Mouse (Mus musculus) spleen, adult 10 weeks (tissue): ENCODE results near the gene Myadm. TPM values are rescaled to one million over a fixed set of nuclear protein-coding genes. Genes with fewer than 3 reads are reported as not detected.

Experiments
- polyA plus RNA-seq: library from polyadenylated mRNA; stranded (reverse); fragments of 350-450 nt; fragmentation: Illumina TruSeq; extraction: RNeasy Lipid Tissue Mini Kit (QIAGEN cat#74804); gene quantifications from one replicate; pipeline ENCODE4 v1.2.3, GENCODE M21; 2015; ENCODE audit warnings: low replicate concordance; ENCODE audit not compliant: insufficient read depth

Gene Myadm
- 102 TPM for polyA plus RNA-seq

DNA sequence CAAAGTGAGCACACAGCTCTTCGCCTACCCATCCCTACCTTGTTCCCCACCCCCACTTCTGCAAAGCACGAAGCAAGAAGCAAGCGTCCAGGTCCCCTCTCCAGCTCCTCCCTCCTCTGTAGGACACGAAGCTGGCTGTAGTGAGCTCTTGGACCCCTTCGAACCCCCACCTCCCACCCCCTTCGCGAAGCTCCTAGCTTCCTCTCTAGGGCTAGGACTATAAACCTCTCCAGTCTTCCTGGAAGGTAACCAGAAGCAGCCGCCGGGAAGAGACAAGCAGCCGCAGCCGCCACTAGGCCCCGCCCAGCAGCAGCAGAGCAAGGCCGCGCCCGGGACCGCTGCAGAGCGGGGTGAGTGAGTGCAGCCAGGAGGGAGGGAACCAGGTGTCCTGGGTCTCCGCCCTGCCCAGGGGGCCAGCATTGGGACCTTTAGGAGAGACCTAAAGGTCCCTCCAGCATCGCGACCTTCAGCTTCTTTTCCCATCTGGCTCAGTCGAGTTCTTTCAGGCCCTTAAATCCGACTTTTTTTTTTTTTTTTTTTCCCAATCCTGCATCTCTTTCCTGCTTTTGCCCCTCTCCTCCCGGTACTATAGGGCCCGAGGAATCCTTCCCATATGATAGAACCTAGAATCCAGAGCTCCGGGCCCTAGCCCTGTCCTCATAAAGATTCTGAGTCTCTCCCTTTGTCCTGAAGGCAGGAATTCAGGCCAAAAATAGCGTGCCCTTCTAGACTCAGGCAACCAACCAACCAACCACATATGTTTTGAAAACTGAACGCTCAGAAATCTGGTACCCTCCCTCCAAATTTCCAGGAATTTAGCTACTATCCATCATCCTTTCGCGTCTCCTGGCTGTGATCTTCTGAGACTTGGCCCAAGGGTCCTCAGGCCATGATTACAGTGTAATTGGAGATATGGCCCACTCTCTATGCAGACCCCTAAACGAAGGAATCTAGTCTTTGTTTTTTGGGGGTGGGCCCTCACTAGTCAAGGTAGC is at the start of gene Myadm, which contains the start of gene Prkcg:
Gene Myadm, plus strand, starts transcription at position 105 of the 995 bp plus-strand sequence.
Gene Prkcg, plus strand, starts transcription at position 204 of the 995 bp plus-strand sequence.

DNA sequence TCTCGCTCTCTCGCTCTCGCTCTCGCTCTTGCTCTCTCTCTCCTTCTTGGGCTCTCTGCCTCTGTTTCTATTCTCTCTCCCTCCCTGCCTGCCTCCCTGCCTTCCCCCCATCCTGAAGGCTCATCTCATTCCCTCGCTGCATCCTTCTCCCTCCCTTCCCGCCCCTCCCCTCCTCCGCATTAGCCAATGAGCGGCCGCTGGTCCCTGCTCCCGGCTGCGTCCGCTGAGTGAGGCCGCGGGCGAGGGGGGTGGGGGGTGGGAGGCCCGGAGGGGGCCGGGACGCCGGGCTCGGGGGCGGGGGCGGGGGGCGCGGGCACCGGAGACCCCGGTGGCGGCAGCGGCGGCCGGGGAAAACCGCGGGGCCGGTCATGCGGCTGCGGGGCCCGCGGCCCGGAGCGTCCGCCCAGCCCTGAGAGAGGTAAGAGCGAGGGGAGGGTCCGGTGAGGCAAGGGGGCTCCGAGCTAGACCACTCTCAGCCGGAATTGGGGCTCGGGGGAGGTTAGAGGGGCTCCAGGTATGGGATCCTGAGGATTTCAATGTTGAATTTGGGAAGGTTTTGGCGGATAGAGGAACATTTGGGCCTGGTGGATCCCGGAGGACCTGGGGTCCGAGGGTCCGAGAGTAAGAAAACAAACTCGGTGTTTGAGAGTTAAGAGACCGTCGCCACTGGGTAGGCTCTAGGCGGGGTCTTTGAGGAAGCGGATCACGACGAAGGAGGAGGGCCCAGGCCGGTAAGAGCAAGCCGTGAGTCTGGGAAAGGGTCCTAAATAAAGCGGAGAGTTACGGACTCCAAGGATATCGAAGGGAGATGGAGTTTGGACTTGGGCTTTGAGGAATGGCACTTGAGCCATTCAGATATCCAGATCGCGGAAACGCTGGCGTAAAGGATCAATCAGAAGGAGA is 44.0 kb downstream of the Myadm start, which contains the start of gene Cacng7:
Gene Cacng7, plus strand, starts transcription at position 337 of the 903 bp plus-strand sequence.

Other genes with a start within 250 kb of the Myadm start
- not detected for gene AU018091, start 119.9 kb upstream of the Myadm start, polyA plus RNA-seq
- gene Nlrp12, start 39.3 kb upstream of the Myadm start, polyA plus RNA-seq: 1.3 TPM
- 2.2 TPM for gene Prkcg, start 99 bp downstream of the Myadm start, polyA plus RNA-seq
- 1.2 TPM for gene Cacng7, start 43.9 kb downstream of the Myadm start, polyA plus RNA-seq
- gene Cacng8, start 101.6 kb downstream of the Myadm start, polyA plus RNA-seq: not detected
- gene Cacng6, start 135.1 kb downstream of the Myadm start, polyA plus RNA-seq: not detected
- 1.7 TPM for gene Tarm1, start 213.5 kb downstream of the Myadm start, polyA plus RNA-seq